Mouse (Mus musculus): Measurements from ENCODE around the gene Sync. TPM values are rescaled to one million over a fixed set of nuclear protein-coding genes. Genes with fewer than 3 reads are reported as not detected.

Gene Sync
- polyA plus RNA-seq, 1 experiment: not detected

GRCm38 (mm10) chr4:129286683-129287471, 540 bp upstream of the Sync start:
- TF ChIP-seq CTCF (IDR thresholded peaks at IDR 0.05; ENCODE audit: control insufficient read depth, insufficient read depth, low read length) (no peak), POLR2A (IDR thresholded peaks at IDR 0.05; ENCODE audit: borderline replicate concordance, control insufficient read depth, low read depth, low read length) (no peak)
- no peak overlapping the region for H3K4me3 ChIP-seq (replicated peaks; ENCODE audit: control insufficient read depth, low read depth, low read length)
- H3K4me1 ChIP-seq (ENCODE audit: control insufficient read depth, insufficient read depth, low read length): no peaks in the 10 kb centered on the region; the same call in 1 of the 2 replicates
- 4% methylated on average over 28 of the region's 28 CpGs for WGBS
- H3K27ac ChIP-seq (ENCODE audit: control insufficient read depth, insufficient read depth, low read depth, low read length, poor library complexity): no peak overlapping the region

GRCm38 (mm10) chr4:129288067-129288466, 650 bp downstream of the Sync start:
- H3K27ac ChIP-seq (ENCODE audit: control insufficient read depth, insufficient read depth, low read depth, low read length, poor library complexity): no peak overlapping the region
- 53% methylated on average over 3 of the region's 3 CpGs for WGBS
- no peak for TF ChIP-seq POLR2A (IDR thresholded peaks at IDR 0.05; ENCODE audit: borderline replicate concordance, control insufficient read depth, low read depth, low read length)
- TF ChIP-seq CTCF (IDR thresholded peaks at IDR 0.05; ENCODE audit: control insufficient read depth, insufficient read depth, low read length): no peak
- H3K4me3 ChIP-seq (replicated peaks; ENCODE audit: control insufficient read depth, low read depth, low read length): no peak overlapping the region
- no peaks in the 10 kb centered on the region; the same call in 1 of the 2 replicates for H3K4me1 ChIP-seq (ENCODE audit: control insufficient read depth, insufficient read depth, low read length)

DNA sequence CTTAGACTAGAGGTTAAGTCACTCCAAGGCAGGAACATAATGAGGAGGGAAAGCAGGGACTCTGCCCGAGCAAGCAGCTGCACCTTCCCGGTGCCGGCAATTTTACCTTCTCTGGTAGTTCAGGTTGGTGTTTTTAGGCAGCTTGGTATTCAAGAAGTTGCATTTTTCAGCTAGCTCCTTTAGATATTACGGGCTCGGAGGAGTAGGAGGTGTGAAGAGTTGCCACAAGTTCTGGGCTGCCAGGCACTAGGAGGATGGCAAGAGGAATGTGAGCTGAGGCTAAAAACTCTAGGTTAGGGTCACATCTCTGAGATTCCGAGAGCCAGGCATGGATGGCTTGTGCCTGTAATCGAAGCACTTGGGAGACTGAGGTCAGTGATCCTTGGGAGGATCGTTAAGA, 2.3 kb downstream of the Sync start:
- H3K4me1 ChIP-seq (ENCODE audit: control insufficient read depth, insufficient read depth, low read length): no peaks in the 10 kb centered on the region; the same call in 1 of the 2 replicates
- no peak for TF ChIP-seq CTCF (IDR thresholded peaks at IDR 0.05; ENCODE audit: control insufficient read depth, insufficient read depth, low read length)
- no peak for TF ChIP-seq POLR2A (IDR thresholded peaks at IDR 0.05; ENCODE audit: borderline replicate concordance, control insufficient read depth, low read depth, low read length)
- H3K27ac ChIP-seq (ENCODE audit: control insufficient read depth, insufficient read depth, low read depth, low read length, poor library complexity): no peak overlapping the region
- H3K4me3 ChIP-seq (replicated peaks; ENCODE audit: control insufficient read depth, low read depth, low read length): no peak overlapping the region
- WGBS: 87% methylated on average over 8 of the region's 8 CpGs

GRCm38 (mm10) chr4:129292831-129293230, 5.4 kb downstream of the Sync start:
- H3K4me1 ChIP-seq (ENCODE audit: control insufficient read depth, insufficient read depth, low read length): no peaks in the 10 kb centered on the region
- no peak overlapping the region for H3K4me3 ChIP-seq (replicated peaks; ENCODE audit: control insufficient read depth, low read depth, low read length)
- 57% methylated on average over 7 of the region's 7 CpGs for WGBS
- TF ChIP-seq CTCF (IDR thresholded peaks at IDR 0.05; ENCODE audit: control insufficient read depth, insufficient read depth, low read length) (no peak), POLR2A (IDR thresholded peaks at IDR 0.05; ENCODE audit: borderline replicate concordance, control insufficient read depth, low read depth, low read length) (no peak)
- H3K27ac ChIP-seq (ENCODE audit: control insufficient read depth, insufficient read depth, low read depth, low read length, poor library complexity): no peak overlapping the region

GRCm38 (mm10) chr4:129293702-129294101, 6.3 kb downstream of the Sync start:
- 84% methylated on average over 16 of the region's 16 CpGs for WGBS
- Histone ChIP-seq H3K27ac (ENCODE audit: control insufficient read depth, insufficient read depth, low read depth, low read length, poor library complexity) (no peak overlapping the region), H3K4me3 (replicated peaks; ENCODE audit: control insufficient read depth, low read depth, low read length) (no peak overlapping the region), H3K4me1 (ENCODE audit: control insufficient read depth, insufficient read depth, low read length) (no peaks in the 10 kb centered on the region)
- peak; percentile 6; the same call in 1 of the 2 replicates for TF ChIP-seq POLR2A (IDR thresholded peaks at IDR 0.05; ENCODE audit: borderline replicate concordance, control insufficient read depth, low read depth, low read length)
- TF ChIP-seq CTCF (IDR thresholded peaks at IDR 0.05; ENCODE audit: control insufficient read depth, insufficient read depth, low read length): no peak

GRCm38 (mm10) chr4:129295188-129295587, 7.8 kb downstream of the Sync start:
- Histone ChIP-seq H3K27ac (ENCODE audit: control insufficient read depth, insufficient read depth, low read depth, low read length, poor library complexity) (no peak overlapping the region), H3K4me1 (ENCODE audit: control insufficient read depth, insufficient read depth, low read length) (no peaks in the 10 kb centered on the region), H3K4me3 (replicated peaks; ENCODE audit: control insufficient read depth, low read depth, low read length) (no peak overlapping the region)
- WGBS: 21% methylated on average over 2 of the region's 2 CpGs
- no peak for TF ChIP-seq POLR2A (IDR thresholded peaks at IDR 0.05; ENCODE audit: borderline replicate concordance, control insufficient read depth, low read depth, low read length)
- no peak for TF ChIP-seq CTCF (IDR thresholded peaks at IDR 0.05; ENCODE audit: control insufficient read depth, insufficient read depth, low read length)

DNA sequence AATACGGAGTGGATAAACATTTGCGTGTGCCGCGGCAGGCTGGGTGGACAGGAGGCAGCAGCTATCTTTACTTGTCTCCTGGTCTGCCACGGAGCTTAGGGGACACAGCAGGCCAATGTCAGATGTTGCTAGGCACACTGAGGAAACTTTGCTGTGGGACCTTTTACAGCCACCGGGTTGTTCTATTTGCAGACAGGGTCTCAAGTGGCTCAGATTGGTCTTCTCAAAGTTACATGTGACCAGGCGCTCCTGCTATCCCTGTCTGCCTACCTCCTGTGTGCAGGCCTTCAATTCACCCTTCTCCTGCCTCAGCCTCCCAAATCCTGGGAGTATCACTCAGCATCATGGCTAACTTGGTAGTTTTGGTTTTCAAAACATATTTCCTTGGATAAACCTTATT, 8.6 kb downstream of the Sync start:
- WGBS: 84% methylated on average over 7 of the region's 7 CpGs
- Histone ChIP-seq H3K27ac (ENCODE audit: control insufficient read depth, insufficient read depth, low read depth, low read length, poor library complexity) (no peak overlapping the region), H3K4me3 (replicated peaks; ENCODE audit: control insufficient read depth, low read depth, low read length) (no peak overlapping the region), H3K4me1 (ENCODE audit: control insufficient read depth, insufficient read depth, low read length) (no peaks in the 10 kb centered on the region)
- TF ChIP-seq CTCF (IDR thresholded peaks at IDR 0.05; ENCODE audit: control insufficient read depth, insufficient read depth, low read length): no peak
- TF ChIP-seq POLR2A (IDR thresholded peaks at IDR 0.05; ENCODE audit: borderline replicate concordance, control insufficient read depth, low read depth, low read length): no peak

GRCm38 (mm10) chr4:129297724-129298123, 10.3 kb downstream of the Sync start:
- TF ChIP-seq CTCF (IDR thresholded peaks at IDR 0.05; ENCODE audit: control insufficient read depth, insufficient read depth, low read length): no peak
- no peak for TF ChIP-seq POLR2A (IDR thresholded peaks at IDR 0.05; ENCODE audit: borderline replicate concordance, control insufficient read depth, low read depth, low read length)
- Histone ChIP-seq H3K27ac (ENCODE audit: control insufficient read depth, insufficient read depth, low read depth, low read length, poor library complexity) (no peak overlapping the region), H3K4me1 (ENCODE audit: control insufficient read depth, insufficient read depth, low read length) (no peaks in the 10 kb centered on the region), H3K4me3 (replicated peaks; ENCODE audit: control insufficient read depth, low read depth, low read length) (no peak overlapping the region)
- 79% methylated on average over 4 of the region's 4 CpGs for WGBS
